Mouse (Mus musculus): Measurements from ENCODE around the gene Fcgr3.
"Not testable (repeated sequence)": the region's sequence is repeated elsewhere in the genome, so short reads cannot be mapped to it uniquely, and the experiment has no call there.

Fcgr3 gene

GRCm38 (mm10) chr1:171081512-171082231 lies 16.9 kb upstream of the Fcgr3 start:
- DNase-seq: not testable (repeated sequence)

GRCm38 (mm10) chr1:171079825-171080224 lies 15.1 kb upstream of the Fcgr3 start:
- DNase-seq: not testable (repeated sequence)

- DNase-seq: not testable (repeated sequence)
Observed at GRCm38 (mm10) chr1:171079345-171079744, 14.6 kb upstream of the Fcgr3 start.

- not testable (repeated sequence) for DNase-seq
Observed at GRCm38 (mm10) chr1:171078419-171078818, 13.7 kb upstream of the Fcgr3 start.

GRCm38 (mm10) chr1:171077955-171078354 lies 13.2 kb upstream of the Fcgr3 start:
- peak; percentile 36 for DNase-seq

- DNase-seq: not testable (repeated sequence)
Observed at GRCm38 (mm10) chr1:171077192-171077591, 12.5 kb upstream of the Fcgr3 start.

- not testable (repeated sequence) for DNase-seq
Observed at GRCm38 (mm10) chr1:171076176-171076575, 11.4 kb upstream of the Fcgr3 start.

GRCm38 (mm10) chr1:171074283-171074682 lies 9.5 kb upstream of the Fcgr3 start:
- peak; percentile 33 for DNase-seq

- not testable (repeated sequence) for DNase-seq
Observed at GRCm38 (mm10) chr1:171072217-171072616, 7.5 kb upstream of the Fcgr3 start.

- DNase-seq: not testable (repeated sequence)
Observed at GRCm38 (mm10) chr1:171071726-171072125, 7.0 kb upstream of the Fcgr3 start.

GRCm38 (mm10) chr1:171070879-171071278 lies 6.1 kb upstream of the Fcgr3 start:
- not testable (repeated sequence) for DNase-seq

GRCm38 (mm10) chr1:171069508-171069907 lies 4.8 kb upstream of the Fcgr3 start:
- DNase-seq: not testable (repeated sequence)

- not testable (repeated sequence) for DNase-seq
Observed at GRCm38 (mm10) chr1:171067928-171068327, 3.2 kb upstream of the Fcgr3 start.

- not testable (repeated sequence) for DNase-seq
Observed at GRCm38 (mm10) chr1:171066583-171066982, 1.8 kb upstream of the Fcgr3 start.

GRCm38 (mm10) chr1:171065768-171066167 lies 1.0 kb upstream of the Fcgr3 start:
- not testable (repeated sequence) for DNase-seq

- DNase-seq: peak; percentile 47
Observed at GRCm38 (mm10) chr1:171065243-171065587, 480 bp upstream of the Fcgr3 start.

GRCm38 (mm10) chr1:171063569-171064490 lies 905 bp downstream of the Fcgr3 start:
- peak; percentile 29 for DNase-seq

- DNase-seq: no peak
Observed at GRCm38 (mm10) chr1:171061566-171061965, 3.2 kb downstream of the Fcgr3 start.

GRCm38 (mm10) chr1:171060392-171060791 lies 4.3 kb downstream of the Fcgr3 start:
- DNase-seq: peak; percentile 28

- DNase-seq: peak; percentile 53
Observed at GRCm38 (mm10) chr1:171059203-171059602, 5.5 kb downstream of the Fcgr3 start.

- DNase-seq: peak; percentile 63
Observed at GRCm38 (mm10) chr1:171057253-171057652, 7.5 kb downstream of the Fcgr3 start.

GRCm38 (mm10) chr1:171053305-171053704 lies 11.4 kb downstream of the Fcgr3 start:
- no peak for DNase-seq

GRCm38 (mm10) chr1:171050774-171051173 lies 14.0 kb downstream of the Fcgr3 start:
- DNase-seq: no peak

- no peak for DNase-seq
Observed at GRCm38 (mm10) chr1:171049263-171049662, 15.5 kb downstream of the Fcgr3 start.
